Mouse (Mus musculus): ENCODE measurements at regions not wholly inside any gene's neighbourhood (a gene's known extent, or its start where the extent isn't known, plus 50 kb on each side); places are given as distances from the start of the nearest gene placed in this dataset.

- DNase-seq (ENCODE audit: extremely low read depth, insufficient read length, low spot score): no peak
Observed at GRCm38 (mm10) chr9:6552731-6553130, 283.1 kb upstream of the Ddi1 start.

DNA sequence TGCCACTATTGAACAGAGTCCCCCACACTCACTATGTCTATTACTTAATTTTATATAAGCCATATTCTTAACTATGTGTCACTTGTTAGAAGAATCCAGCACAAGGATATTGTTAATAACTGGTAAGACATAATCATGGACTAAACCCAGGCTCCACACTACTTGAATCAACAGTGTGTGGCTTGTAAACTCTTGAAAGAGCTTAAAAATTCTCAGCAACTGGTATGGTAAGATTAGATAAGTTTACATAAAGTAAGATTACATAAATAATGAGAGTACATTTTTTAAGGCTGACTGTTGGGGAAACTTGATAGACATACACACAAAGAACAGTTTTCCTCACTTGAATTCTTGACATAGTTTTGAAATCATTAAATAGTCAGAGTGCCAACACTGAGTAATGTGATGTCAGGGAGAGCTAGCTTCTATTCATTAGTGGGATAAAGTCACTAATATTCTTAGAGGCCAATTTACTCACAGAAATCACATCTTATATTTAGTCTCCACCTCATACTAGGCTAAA, 270.6 kb upstream of the Ddi1 start:
- DNase-seq (ENCODE audit: extremely low read depth, insufficient read length, low spot score): no peak

GRCm38 (mm10) chr9:6528836-6529235, 259.2 kb upstream of the Ddi1 start:
- DNase-seq (ENCODE audit: extremely low read depth, insufficient read length, low spot score): no peak

GRCm38 (mm10) chr9:6517194-6517593, 247.5 kb upstream of the Ddi1 start:
- no peak for DNase-seq (ENCODE audit: extremely low read depth, insufficient read length, low spot score)

DNA sequence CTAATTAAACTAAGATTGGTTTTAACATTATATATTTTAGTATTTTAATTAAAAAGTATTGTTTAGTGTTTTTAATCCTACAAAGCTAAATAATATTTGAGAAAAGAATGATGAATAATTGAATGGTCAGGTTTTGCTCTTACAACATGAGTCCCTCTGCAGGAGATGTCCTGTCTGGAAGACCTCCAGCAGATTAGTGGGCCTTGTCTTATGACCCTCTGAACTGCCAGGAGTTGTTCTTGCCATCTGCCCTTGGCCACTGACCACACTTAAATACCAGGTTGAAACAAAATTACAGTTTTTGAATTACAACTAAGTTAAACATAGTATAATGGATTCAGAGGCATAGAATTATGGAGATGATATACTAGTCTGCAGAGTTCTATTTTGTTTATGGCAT, 228.1 kb upstream of the Ddi1 start:
- no peak for DNase-seq (ENCODE audit: extremely low read depth, insufficient read length, low spot score)

DNA sequence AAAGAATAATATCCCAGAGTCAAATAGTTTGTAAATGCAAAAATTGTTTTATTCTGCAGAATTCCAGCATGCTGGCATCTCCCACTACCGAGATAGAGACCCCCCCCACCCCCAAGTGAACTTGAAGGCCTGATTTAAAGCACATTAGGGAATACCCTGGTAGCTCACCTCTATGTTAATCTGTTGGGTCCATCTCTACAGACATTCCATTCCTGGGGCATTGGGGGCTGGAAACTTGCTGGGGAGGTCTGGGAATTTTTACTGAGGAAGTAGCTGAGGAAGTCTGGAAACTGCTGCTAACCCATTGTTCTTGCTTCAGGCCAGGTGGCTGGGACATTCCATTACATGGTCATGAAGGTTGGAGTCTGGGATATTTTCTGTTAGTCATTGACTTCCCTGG, 210.8 kb upstream of the Ddi1 start:
- DNase-seq (ENCODE audit: extremely low read depth, insufficient read length, low spot score): no peak

DNA sequence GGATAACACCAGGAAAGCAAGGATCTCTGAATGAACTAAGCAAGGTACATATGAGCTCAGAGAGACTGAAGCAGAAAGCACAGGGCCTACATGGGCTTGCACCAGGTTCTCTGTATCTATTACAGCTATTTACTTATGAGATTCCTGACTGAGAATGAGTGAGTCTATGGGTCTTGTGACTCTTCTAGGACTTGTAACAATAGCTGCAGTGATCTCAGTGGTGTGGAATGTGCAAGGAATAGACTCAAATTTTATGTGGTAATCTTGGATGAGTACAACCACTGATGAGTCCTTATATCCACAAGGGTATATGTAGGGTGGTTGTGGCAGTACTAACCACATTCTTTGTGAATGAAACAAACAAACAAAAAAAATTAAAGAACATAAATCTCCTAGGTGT, 184.9 kb upstream of the Ddi1 start:
- DNase-seq (ENCODE audit: extremely low read depth, insufficient read length, low spot score): peak; percentile 4

- DNase-seq (ENCODE audit: extremely low read depth, insufficient read length, low spot score): no peak
Observed at GRCm38 (mm10) chr9:6435236-6435635, 165.6 kb upstream of the Ddi1 start.

- no peak for DNase-seq (ENCODE audit: extremely low read depth, insufficient read length, low spot score)
Observed at GRCm38 (mm10) chr9:6433813-6434456, 164.3 kb upstream of the Ddi1 start.

DNA sequence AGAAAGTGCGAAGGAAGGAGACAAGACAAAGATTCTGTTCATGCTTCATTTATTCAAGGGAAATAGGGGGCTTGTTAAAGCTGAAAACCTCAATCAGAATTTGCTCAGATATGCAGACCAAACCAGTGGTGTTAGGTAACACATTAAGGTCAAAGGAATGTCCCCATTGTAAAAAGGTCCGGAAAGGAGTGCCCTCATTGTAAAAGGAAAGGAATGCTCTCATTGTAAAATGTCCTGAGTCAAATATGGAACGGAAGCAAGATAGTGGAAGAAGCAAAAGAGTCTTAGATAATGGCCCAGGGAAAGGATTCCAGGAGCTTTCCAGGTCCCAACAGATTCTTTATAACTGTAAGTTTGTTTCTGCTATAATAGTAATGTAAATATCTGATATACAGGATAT, 161.2 kb upstream of the Ddi1 start:
- no peak for DNase-seq (ENCODE audit: extremely low read depth, insufficient read length, low spot score)

DNA sequence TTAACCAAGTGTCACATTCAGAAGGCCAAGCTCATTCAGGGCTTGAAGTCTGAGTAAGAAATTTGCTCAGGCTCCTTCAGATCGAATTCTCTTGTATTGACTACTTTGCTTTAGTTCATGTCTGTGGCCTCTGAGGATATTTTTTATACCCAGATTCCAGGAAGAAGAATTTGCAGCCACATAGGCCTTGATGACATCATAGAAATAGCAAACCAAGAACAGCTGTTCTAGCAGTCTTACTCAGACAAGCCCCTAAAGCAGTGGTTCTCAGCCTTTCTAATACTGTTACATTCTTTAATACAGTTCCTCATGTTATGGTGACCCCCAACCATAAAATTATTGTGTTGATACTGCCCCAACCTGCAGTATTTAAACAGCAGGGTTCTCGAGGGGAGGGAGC, 160.8 kb upstream of the Ddi1 start:
- DNase-seq (ENCODE audit: extremely low read depth, insufficient read length, low spot score): no peak
